Mouse (Mus musculus): ENCODE measurements around the gene Enthd1. TPM values are rescaled to one million over a fixed set of nuclear protein-coding genes. Genes with fewer than 3 reads are reported as not detected.

The Enthd1 gene
- total RNA-seq, 1 experiment from 2014 or later = not detected

DNA sequence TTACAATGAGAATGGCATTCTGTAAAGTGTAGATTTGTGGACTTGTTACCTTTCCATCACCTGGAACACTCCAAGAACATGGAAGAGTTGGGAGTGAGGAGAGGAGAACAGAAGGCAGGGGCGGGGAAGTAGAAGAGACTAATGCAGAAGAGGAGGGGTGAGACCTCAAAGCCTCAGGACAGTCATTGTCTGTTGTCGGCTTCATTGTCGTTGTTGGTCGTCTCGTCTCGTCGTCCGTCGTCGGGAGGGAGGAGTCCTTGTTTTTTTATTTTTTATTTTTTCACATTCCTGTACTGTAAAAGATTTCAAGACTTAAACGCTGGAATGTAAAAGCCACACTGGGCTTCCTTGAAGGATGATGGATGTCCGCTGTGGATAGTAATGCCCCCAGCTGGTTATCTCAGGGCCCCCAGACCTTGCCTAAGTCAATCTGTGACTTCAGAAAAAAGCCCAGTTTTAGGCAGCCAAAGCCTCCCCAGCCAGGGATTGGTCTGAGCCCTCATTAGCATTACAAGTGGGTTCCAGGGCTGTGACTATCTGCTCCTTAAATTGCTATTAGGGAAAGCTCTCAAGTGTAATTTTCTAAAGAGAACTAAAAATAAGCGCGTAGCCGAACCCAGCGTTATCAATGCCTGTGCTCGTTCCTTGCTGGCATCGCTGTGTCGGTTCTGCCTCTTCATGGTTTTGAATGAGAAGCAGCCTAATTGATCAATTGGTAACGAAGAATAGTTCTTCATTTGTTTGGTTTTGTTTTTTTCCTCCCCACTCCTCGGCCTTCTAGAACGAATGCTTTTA lies 12.4 kb upstream of the Enthd1 start:
- no peak for ATAC-seq (replicated peaks in 1 of 2; ENCODE audit: insufficient read depth in 1 of 2, low FRiP score in 2 of 2, low TSS enrichment in 1 of 2, low read depth in 1 of 2, poor library complexity in 2 of 2, severe bottlenecking in 2 of 2)

DNA sequence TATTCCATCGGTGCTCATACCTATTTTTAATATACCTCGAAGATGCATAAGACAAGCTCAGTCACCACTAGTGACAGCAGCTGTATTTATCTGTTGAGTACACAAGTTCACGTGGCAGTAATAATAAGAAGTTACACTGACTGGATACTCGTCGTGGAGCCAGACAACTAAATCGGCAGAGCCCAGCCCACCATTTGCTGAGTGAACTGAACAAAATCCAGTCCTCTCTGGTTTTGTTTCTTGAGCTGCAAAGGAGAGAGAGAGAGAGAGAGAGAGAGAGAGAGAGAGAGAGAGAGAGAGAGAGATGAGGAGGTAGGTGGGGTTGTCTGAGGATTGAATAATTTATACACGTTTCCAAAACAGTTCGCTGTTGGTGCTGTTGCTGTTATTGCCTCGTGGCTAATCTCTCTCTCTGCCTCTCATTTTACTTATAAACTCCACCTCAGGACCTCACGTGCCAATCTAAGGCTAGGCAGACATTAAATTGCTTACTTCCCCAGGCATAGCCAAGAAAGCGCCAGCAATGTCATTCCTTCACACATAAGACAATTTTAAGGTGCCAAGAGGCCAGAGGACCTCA lies 11.5 kb upstream of the Enthd1 start:
- no peak for ATAC-seq (replicated peaks in 1 of 2; ENCODE audit: insufficient read depth in 1 of 2, low FRiP score in 2 of 2, low TSS enrichment in 1 of 2, low read depth in 1 of 2, poor library complexity in 2 of 2, severe bottlenecking in 2 of 2)

DNA sequence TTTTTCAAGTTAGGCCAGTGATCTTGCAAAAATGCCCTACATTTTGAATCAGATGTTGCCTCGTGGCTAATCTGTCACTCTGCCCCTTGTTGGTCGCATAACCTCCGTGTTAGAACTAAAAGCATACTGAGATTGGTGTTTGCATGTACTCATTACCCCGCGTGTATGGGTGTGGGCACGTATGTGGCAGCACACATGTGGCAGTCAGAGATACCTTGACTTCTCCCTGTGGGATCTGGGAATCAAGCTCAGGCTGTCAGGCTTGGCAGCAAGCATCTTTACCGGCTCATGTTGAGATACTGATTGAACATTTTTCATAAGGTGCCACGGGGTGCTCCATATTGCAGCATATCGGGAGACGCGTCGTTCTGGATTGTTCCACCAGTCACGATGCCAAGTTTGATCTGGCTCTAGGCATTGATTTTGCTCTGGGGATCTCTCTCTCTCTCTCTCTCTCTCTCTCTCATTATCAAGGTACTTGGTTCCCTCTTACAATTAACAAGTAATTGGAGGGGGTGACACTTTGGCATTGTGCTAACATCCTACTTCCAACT lies 10.9 kb upstream of the Enthd1 start:
- ATAC-seq (replicated peaks in 1 of 2; ENCODE audit: insufficient read depth in 1 of 2, low FRiP score in 2 of 2, low TSS enrichment in 1 of 2, low read depth in 1 of 2, poor library complexity in 2 of 2, severe bottlenecking in 2 of 2) = no peak

DNA sequence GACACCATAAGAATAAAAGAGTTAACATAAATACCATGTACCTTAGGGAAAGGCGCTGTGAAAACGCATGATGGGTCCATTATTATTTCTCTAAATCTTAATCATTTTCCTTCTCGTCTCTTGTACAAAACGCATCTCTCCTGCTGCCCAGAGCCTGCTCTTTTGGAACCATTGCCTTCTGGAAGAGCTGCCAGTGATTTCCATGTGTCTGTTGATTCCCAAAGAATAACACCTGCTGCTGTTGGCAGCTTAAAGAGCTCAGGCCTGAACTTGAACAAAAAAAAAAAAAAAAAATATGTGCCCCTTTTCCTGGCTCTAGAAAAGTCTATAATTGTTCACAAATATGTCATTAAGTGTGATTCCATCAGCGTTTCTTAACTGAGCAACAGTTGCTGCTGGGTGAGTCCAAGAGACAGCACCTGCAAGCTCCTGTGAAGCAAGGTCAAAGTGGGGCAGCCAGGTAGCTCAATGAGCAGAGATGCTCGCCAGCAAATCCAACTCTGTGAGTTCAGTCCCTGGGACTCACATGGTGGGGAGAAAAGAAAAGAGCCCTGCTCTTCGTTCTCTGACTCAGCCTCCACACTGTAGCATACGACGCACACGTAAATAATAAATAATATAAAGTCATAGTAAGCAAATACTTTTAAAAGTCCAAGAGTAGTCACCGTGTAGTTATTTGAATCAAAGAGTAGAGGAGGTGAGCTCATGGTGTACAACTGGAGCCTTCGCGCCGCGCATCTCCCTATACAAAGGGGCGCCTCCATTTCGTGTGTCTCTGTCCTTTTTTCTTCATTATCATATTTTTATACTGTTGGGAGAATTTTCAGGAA lies 9.5 kb upstream of the Enthd1 start:
- no peak for ATAC-seq (replicated peaks in 1 of 2; ENCODE audit: insufficient read depth in 1 of 2, low FRiP score in 2 of 2, low TSS enrichment in 1 of 2, low read depth in 1 of 2, poor library complexity in 2 of 2, severe bottlenecking in 2 of 2)

DNA sequence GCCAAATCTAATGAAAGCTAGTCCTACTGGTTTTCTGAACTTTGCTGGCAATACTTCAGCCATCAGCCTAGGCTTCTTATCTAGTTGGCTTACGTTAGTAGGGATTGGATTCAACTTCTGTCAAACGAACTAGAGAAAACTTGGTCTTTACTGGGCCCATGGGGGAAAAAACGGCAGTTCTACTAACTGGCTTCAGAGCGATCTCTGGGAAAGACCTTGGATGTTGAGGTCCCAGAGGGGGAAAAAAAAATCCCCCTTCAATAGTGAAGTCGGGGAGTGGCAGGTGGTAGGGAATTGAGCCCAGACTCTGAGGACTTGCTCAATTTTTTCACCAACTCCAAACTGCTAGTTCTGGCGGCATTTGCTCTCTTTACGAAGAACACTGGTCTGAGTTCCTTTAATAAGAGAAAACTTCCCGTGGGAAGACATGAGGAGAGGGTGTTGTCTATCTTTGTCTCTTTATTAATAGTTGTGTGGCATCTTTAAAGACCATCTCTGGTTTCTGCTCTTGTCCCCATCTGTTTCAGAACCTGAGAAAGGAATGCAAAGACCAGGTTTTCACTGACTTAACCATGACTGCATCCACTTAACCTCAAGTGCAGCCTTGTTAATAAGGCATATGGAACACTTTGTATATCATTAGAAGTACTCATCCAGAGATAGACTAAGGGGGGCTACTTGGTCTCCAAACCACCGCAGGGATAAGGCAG lies 8.0 kb upstream of the Enthd1 start:
- ATAC-seq (replicated peaks in 1 of 2; ENCODE audit: insufficient read depth in 1 of 2, low FRiP score in 2 of 2, low TSS enrichment in 1 of 2, low read depth in 1 of 2, poor library complexity in 2 of 2, severe bottlenecking in 2 of 2) = no peak

DNA sequence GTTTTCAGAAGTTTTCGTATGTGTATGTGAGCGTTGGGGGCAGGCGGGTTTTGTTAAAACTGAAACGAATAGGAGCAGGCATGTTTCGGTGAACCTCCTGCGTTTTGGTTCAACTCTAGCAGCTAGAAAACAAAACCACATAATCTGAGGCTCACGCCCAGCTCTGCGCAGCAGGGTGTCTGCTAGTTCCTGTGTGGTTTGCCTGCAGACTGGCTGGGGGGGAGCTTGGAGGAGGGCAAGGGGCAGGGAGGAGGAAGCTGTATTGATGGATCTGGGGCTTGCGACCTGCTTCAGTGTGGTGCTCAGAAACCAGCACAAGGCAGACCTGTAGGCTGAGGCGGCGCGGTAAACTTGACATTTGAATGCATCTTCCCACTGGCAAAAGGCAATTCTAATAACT lies 7.3 kb upstream of the Enthd1 start, which contains the start of gene Grap2:
Gene Grap2, plus strand, starts transcription at position 304 of the 400 bp plus-strand sequence.
- peak; percentile 94 to 98 for ATAC-seq (replicated peaks in 1 of 2; ENCODE audit: insufficient read depth in 1 of 2, low FRiP score in 2 of 2, low TSS enrichment in 1 of 2, low read depth in 1 of 2, poor library complexity in 2 of 2, severe bottlenecking in 2 of 2)

DNA sequence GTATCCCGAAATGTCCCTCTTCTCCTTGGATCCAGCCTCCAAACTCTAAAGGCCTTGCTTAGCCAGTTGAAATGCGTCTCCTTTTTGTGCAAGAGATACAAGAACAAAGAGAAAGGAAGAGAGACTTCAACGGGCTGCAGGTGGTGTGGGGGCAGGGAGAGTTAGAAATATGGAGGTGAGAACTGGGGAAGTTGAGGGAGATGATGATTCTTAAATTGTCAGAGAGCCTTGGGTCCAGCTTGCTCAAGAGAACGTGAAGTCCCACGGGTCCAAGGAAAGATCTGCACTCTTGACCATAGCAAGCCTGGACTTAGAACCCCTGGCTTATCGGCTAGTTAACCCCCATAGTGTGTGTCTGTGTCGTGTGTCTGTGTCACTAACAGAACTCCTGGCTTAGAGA lies 6.7 kb upstream of the Enthd1 start:
- ATAC-seq (replicated peaks in 1 of 2; ENCODE audit: insufficient read depth in 1 of 2, low FRiP score in 2 of 2, low TSS enrichment in 1 of 2, low read depth in 1 of 2, poor library complexity in 2 of 2, severe bottlenecking in 2 of 2) = no peak

DNA sequence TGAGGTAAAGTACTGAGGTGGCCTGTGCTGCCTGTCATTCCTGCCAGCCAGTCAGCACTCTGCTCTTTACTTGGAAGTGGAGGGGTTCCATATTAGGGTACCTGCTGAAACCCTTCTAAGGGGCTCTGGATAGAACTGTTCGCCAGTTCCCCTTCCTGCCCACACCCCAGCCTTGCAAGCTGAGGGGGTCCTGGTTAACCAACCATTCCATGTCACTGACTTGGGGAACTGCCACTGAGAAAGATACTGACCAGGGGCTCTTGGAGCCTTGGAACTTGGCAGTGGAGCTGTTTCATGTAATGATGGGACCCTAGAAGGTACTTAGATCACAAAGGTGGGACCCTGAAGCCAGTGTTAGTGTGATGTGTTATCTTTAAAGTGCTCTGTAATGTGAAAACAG lies 5.3 kb upstream of the Enthd1 start:
- ATAC-seq (replicated peaks in 1 of 2; ENCODE audit: insufficient read depth in 1 of 2, low FRiP score in 2 of 2, low TSS enrichment in 1 of 2, low read depth in 1 of 2, poor library complexity in 2 of 2, severe bottlenecking in 2 of 2) = no peak

DNA sequence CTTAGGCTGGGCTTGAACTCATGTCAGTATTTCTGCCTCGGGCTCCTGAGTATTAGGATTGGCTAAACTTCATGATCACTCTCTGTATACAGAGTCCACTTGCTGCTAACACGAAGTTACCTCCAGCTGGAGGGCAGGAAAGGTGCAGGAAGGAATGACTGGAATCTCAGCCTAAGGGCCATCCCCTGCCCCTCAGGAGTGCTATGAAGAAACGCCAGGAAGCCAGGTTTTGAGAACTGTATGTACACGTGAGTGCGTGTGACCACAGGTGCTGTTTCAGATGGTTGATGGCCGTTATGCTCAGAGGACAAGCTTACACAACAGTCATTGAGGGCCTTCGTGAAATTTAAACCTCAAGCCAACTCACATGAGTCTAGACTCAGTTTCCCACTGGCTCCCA lies 4.2 kb upstream of the Enthd1 start:
- no peak for ATAC-seq (replicated peaks in 1 of 2; ENCODE audit: insufficient read depth in 1 of 2, low FRiP score in 2 of 2, low TSS enrichment in 1 of 2, low read depth in 1 of 2, poor library complexity in 2 of 2, severe bottlenecking in 2 of 2)

DNA sequence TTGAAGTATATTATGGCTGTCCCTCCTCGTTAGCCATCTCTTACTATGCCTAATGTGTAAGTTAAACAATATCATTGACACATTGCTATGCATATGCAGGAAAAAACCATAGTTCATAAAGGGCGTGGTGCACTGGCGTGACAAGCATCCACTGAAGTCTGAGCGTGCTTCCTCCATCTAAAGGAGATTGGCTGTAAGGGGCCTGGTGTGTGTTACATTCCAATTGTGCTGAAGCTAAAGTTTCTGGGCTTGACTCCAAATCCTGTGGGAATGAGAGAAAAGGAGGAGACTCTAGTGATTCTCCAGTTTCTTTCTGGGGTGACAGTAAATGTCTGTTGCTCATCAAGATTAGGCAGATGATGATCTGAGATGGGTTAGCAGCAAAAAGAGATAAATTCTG lies 2.8 kb upstream of the Enthd1 start:
- ATAC-seq (replicated peaks in 1 of 2; ENCODE audit: insufficient read depth in 1 of 2, low FRiP score in 2 of 2, low TSS enrichment in 1 of 2, low read depth in 1 of 2, poor library complexity in 2 of 2, severe bottlenecking in 2 of 2) = no peak

DNA sequence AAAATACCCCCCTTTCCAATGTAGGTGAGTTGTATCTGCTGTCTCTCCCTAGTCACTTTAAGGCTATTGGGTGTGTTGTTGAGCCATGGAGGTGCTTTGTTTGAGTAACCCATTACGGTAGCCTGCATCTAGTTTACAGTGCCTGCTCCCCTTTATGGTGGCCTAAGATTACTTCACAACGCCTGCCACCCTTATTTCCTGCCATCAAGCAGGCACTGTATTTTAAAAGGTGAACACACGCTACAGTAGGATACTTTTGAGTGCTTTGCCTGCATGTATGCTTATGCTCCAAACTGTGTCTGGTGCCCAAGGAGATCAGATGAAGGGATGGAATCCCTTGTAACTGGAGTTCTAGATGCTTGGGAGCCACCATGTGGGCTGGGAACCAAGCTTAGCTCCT lies 2.2 kb upstream of the Enthd1 start:
- no peak for ATAC-seq (replicated peaks in 1 of 2; ENCODE audit: insufficient read depth in 1 of 2, low FRiP score in 2 of 2, low TSS enrichment in 1 of 2, low read depth in 1 of 2, poor library complexity in 2 of 2, severe bottlenecking in 2 of 2)

DNA sequence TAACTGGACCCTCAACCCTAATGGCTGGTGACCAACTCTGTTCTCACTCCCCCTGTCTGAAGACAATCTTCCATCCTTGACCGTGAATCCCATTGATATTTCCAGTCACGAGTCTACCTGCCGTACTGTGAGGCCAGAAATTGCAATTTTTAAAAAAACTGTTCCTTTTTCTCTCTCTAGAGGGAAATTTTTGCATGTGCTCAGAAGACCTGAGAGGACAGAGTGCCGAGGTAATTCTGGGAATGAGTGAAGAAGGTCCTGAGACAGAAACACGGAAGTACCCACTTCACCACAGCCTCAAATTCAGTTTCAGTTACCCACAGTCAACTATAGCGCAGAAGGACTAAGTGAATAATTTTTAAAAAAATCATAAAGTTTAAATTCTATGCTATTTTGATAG lies 1.7 kb upstream of the Enthd1 start:
- no peak for ATAC-seq (replicated peaks in 1 of 2; ENCODE audit: insufficient read depth in 1 of 2, low FRiP score in 2 of 2, low TSS enrichment in 1 of 2, low read depth in 1 of 2, poor library complexity in 2 of 2, severe bottlenecking in 2 of 2)

DNA sequence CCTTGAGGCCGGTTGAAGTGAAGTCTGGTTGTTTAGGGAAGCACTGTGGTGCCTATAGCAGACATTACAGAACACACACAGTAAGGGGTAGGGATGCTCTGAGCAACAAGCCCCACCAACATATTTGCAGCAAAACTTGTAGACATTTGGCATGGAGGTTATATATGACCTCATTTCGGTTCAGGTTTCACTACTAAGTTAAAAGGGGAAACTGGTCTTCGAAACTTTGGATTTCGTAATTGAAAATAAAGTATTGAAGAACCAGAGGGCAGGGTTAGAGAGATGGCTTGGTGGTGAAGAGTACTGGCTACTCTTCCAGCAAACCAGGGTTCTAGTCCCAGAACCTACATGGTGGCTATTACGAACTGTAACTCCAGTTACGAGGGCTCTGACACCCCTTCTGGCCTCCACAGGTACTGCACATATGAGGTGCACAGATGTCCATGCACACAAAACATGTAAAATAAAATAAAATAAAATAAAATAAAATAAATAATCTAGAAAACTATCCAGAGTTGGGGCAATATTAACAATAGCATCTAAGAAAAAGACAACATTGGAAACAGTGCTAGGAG lies 1.2 kb downstream of the Enthd1 start:
- ATAC-seq (replicated peaks in 1 of 2; ENCODE audit: insufficient read depth in 1 of 2, low FRiP score in 2 of 2, low TSS enrichment in 1 of 2, low read depth in 1 of 2, poor library complexity in 2 of 2, severe bottlenecking in 2 of 2) = no peak

DNA sequence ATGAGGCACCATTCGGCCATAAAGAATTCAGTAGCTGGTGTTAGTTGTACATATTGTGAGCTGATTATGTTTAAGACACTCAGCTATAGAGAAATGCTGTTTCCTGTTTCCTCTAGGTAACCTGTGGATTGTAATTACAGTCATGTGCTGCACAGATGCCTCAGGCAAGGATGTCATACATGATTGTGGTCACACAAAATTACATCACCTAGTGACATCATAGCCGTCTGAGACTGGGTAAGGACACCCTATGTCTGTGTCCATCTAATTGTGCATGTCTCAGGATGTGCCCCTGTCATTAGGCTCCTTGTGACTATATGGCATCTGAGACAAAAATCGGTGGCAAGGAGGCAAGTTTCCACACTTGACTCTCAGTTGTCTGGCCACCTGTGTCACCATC lies 2.5 kb downstream of the Enthd1 start:
- ATAC-seq (replicated peaks in 1 of 2; ENCODE audit: insufficient read depth in 1 of 2, low FRiP score in 2 of 2, low TSS enrichment in 1 of 2, low read depth in 1 of 2, poor library complexity in 2 of 2, severe bottlenecking in 2 of 2) = no peak

DNA sequence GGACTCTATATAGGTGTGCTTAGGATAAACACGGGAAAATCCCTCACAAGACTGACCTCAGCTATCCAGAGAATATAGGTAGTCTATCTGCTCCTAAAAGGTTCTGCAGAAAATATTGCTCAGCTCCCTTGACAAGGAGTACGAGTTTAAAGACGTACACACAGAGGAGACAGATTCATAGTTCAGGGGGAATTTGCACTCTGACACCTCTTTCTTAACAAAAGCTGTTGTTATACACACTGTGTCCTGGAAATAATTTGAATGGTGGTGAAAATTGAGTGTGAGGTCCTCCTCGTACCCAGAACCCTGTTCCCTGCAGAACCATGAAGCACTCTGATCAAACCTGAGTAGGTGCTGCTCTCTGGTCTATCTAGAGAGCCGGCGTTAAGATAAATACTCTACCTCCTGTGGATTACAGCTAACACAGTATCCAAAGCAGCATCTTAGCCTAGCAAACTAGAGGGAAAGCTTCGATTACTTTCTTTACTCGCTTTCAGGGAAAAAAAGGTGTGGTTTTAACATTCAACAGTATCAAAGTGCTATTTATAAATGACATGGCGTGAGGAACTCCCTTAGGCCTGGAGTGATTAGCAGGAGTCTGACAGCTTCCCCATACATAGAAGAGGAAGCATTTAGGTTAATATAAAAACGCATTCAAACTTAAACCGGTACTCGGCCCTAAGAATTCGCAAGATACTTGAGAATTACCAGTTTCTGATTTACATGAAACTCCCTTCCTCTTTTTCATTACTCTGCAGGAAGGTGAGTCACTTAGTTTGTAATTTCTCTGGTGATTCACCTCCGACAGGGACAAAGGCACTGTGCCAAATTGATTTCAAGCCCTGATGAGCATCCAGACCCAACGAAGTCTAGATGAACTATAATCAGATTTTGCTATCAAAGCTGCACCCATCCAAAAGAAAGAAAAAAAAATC lies 4.0 kb downstream of the Enthd1 start:
- ATAC-seq (replicated peaks in 1 of 2; ENCODE audit: insufficient read depth in 1 of 2, low FRiP score in 2 of 2, low TSS enrichment in 1 of 2, low read depth in 1 of 2, poor library complexity in 2 of 2, severe bottlenecking in 2 of 2) = peak in 1 of 2 experiments; percentile 51; a peak in 1 of 4 replicates

DNA sequence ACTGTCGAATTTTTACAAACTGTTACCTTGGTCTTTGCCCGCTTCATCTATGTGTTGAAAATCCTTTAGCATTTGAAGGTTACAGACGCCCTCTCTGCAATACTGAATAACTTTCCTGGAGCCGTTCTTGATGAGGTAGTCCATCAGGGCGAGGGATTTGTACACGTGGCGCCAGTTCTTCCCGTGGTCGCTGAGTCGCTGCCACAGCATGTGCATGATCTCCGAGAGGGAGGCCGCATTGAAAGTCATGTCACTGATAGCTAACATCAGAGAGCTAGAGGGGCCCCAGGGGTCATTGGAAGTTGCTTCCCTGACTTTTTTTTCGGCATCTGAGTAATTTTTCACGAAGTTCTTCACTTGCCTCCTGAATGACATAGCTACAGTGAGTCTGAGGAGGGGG lies 5.0 kb downstream of the Enthd1 start:
- ATAC-seq (replicated peaks in 1 of 2; ENCODE audit: insufficient read depth in 1 of 2, low FRiP score in 2 of 2, low TSS enrichment in 1 of 2, low read depth in 1 of 2, poor library complexity in 2 of 2, severe bottlenecking in 2 of 2) = 0 out of 4 replicates have a peak, but pooled peaks of 1 of the 2 experiments have one; percentile 29
